Mouse (Mus musculus): ENCODE data around the gene Hlx.

Hlx gene

GRCm38 (mm10) chr1:184732556-184733049 is at the start of gene Hlx:
Gene Hlx (minus strand): TSS chr1:184732619.
- DNase-seq (ENCODE audit: low spot score in 2 of 2): no peak

GRCm38 (mm10) chr1:184782161-184782513 is 49.7 kb upstream of the Hlx start:
- DNase-seq (ENCODE audit: low spot score in 2 of 2): no peak

- no peak for DNase-seq (ENCODE audit: low spot score in 2 of 2)
These were observed 49.1 kb upstream of the Hlx start for GRCm38 (mm10) chr1:184781286-184782160.

GRCm38 (mm10) chr1:184778157-184778556 is 45.7 kb upstream of the Hlx start:
- DNase-seq (ENCODE audit: low spot score in 2 of 2): no peak

GRCm38 (mm10) chr1:184777061-184777795 is 44.8 kb upstream of the Hlx start:
- DNase-seq (ENCODE audit: low spot score in 2 of 2): no peak

GRCm38 (mm10) chr1:184775289-184775688 is 42.9 kb upstream of the Hlx start:
- no peak for DNase-seq (ENCODE audit: low spot score in 2 of 2)

- no peak for DNase-seq (ENCODE audit: low spot score in 2 of 2)
These were observed 39.5 kb upstream of the Hlx start for GRCm38 (mm10) chr1:184771891-184772249.

GRCm38 (mm10) chr1:184771202-184771890 is 38.9 kb upstream of the Hlx start:
- peak; percentile 74 to 77 for DNase-seq (ENCODE audit: low spot score in 2 of 2)

- no peak for DNase-seq (ENCODE audit: low spot score in 2 of 2)
These were observed 31.4 kb upstream of the Hlx start for GRCm38 (mm10) chr1:184763866-184764265.

- DNase-seq (ENCODE audit: low spot score in 2 of 2): no peak
These were observed 30.5 kb upstream of the Hlx start for GRCm38 (mm10) chr1:184762941-184763340.

- no peak for DNase-seq (ENCODE audit: low spot score in 2 of 2)
These were observed 29.6 kb upstream of the Hlx start for GRCm38 (mm10) chr1:184761988-184762387.

- DNase-seq (ENCODE audit: low spot score in 2 of 2): no peak
These were observed 20.3 kb upstream of the Hlx start for GRCm38 (mm10) chr1:184752671-184753070.

- no peak for DNase-seq (ENCODE audit: low spot score in 2 of 2)
These were observed 17.8 kb upstream of the Hlx start for GRCm38 (mm10) chr1:184750114-184750664.

- DNase-seq (ENCODE audit: low spot score in 2 of 2): no peak
These were observed 16.3 kb upstream of the Hlx start for GRCm38 (mm10) chr1:184748692-184749152.

- peak in 1 of 2 experiments; percentile 53 for DNase-seq (ENCODE audit: low spot score in 2 of 2)
These were observed 5.6 kb upstream of the Hlx start for GRCm38 (mm10) chr1:184737876-184738479.

- DNase-seq (ENCODE audit: low spot score in 2 of 2): no peak
These were observed 4.8 kb upstream of the Hlx start for GRCm38 (mm10) chr1:184737228-184737627.

- no peak for DNase-seq (ENCODE audit: low spot score in 2 of 2)
These were observed 3.8 kb upstream of the Hlx start for GRCm38 (mm10) chr1:184736260-184736659.

- no peak for DNase-seq (ENCODE audit: low spot score in 2 of 2)
These were observed 2.8 kb upstream of the Hlx start for GRCm38 (mm10) chr1:184734991-184735920.

- no peak for DNase-seq (ENCODE audit: low spot score in 2 of 2)
These were observed 1.8 kb upstream of the Hlx start for GRCm38 (mm10) chr1:184734067-184734830.

Measured in cerebellum, postnatal 4 days (tissue).